Mouse (Mus musculus): ENCODE results near the gene Gm498.

- TF ChIP-seq CTCF (IDR thresholded peaks at IDR 0.05; ENCODE audit: extremely low read depth, insufficient read depth, low read length) (no peak), POLR2A (IDR thresholded peaks at IDR 0.05; ENCODE audit: extremely low read depth, insufficient read depth, low read length) (no peak)
These were observed 24.5 kb downstream of the Gm498 start for GRCm38 (mm10) chr7:143891146-143891545.

All from cortical plate, adult 2 months (tissue).